Mouse (Mus musculus): Measurements from ENCODE around the gene Dennd6a. TPM values are rescaled to one million over a fixed set of nuclear protein-coding genes. Genes with fewer than 3 reads are reported as not detected.

Dennd6a gene
- polyA plus RNA-seq, 1 experiment, result 21.1 TPM

Other genes with a start within 250 kb of the Dennd6a start
- 261 and 300 TPM in 2 replicates for gene Slmap, start 38.9 kb upstream of the Dennd6a start, polyA plus RNA-seq (2012; rRNA removed)
- 193 and 214 TPM in 2 replicates for gene Arf4, start 64.2 kb downstream of the Dennd6a start, polyA plus RNA-seq (2012; rRNA removed)
- 3.8 and 4.3 TPM in 2 replicates for gene Pde12, start 96.0 kb downstream of the Dennd6a start, polyA plus RNA-seq (2012; rRNA removed)
- gene Dnah12, start 119.4 kb downstream of the Dennd6a start, polyA plus RNA-seq (2012; rRNA removed), result 0.01 and 0.04 TPM in 2 replicates